Mouse (Mus musculus) embryonic fibroblast, embryonic 13.5 days (primary cell): ENCODE results near the gene Slc6a6.

Experiments
- CTCF ChIP-seq: IDR thresholded peaks from 2 replicates; pipeline ENCODE4 v1.5.1; 2011; ENCODE audit warnings: mild to moderate bottlenecking, control low read depth, low read length, moderate library complexity, borderline replicate concordance; ENCODE audit not compliant: insufficient read depth
- POLR2A ChIP-seq: IDR thresholded peaks from 2 replicates; pipeline ENCODE4 v1.6.1; 2011; ENCODE audit warnings: low read depth, mild to moderate bottlenecking, control low read depth, low read length, moderate library complexity

DNA sequence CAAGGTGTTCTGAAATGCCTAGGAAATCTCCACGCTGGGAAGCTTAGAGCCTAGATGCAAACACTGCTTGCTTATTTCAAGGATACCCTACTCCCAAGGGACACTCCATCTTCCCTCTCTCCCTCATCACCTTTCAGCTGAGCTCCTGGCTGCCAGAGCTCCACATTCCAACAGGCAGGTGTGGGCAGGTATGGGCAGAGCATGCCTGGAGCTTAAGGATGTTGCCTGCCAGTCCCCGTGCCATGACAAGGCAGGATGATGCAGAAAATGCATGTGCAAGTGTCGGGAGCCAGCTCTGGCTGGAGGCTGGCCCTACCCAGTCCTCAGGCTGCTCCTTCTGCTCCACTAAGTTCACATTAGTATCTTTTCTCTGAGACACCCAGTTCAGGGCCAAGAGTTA lies 31.6 kb upstream of the Slc6a6 start:
- no peak for TF ChIP-seq POLR2A
- no peak for TF ChIP-seq CTCF
